Mouse (Mus musculus): ENCODE results near the gene Cd200. TPM values are rescaled to one million over a fixed set of nuclear protein-coding genes. Genes with fewer than 3 reads are reported as not detected.
A peak's percentile ranks its signal among the peaks of the same experiment; 100 is the strongest.
"Not testable (repeated sequence)": the region's sequence is repeated elsewhere in the genome, so short reads cannot be mapped to it uniquely, and the experiment has no call there.

Cd200 gene
- 3.2 and 4.3 TPM in 2 replicates for polyA plus RNA-seq (2015; fragmentation: Nextera tagmentation; extraction: Ambion mirVana)

DNA sequence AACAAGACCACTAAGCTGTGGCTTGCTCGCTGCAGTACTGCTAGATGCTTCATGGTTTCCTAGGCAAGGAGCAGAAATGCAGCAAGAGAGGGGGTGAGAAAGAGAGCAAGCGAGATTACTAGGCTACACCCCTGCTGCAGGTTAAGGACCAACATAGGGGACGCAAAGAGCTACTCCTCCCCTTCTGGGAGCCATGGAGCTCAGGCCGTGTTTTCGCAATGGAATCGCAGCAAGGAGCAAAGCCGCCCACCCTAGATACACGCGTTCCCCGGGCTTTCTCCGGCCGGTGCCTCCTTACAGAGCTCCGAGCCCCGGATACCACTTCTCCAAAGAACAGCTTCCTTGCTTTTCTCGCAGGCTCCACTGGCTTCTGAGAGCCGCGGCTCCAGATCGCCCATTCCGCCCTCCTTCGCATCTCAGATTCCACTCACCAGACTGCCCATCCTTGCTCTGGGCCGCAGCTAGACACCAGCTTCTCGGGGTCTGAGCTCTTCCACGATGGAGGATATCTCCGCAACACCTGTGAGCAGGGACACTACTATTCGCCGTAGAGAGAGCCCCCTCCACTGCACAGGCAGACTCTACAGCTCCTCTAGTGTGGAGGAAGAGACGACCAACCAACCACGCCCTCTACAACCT is at the start of gene Cd200:
Cd200 (minus strand) TSS at position 629 of the 639 bp plus-strand sequence.
- H3K36me3 ChIP-seq (replicated peaks; ENCODE audit: insufficient read depth, low read length): no peaks in the 10 kb centered on the region
- H3K4me2 ChIP-seq (ENCODE audit: low read depth, low read length): peak within 1 kb of the TSS; percentile 67
- 2% methylated on average over 28 of the region's 28 CpGs for WGBS (ENCODE audit: insufficient replicate concordance)
- TF ChIP-seq CTCF (IDR thresholded peaks at IDR 0.05; ENCODE audit: low read depth) (0 out of 2 replicates have a peak, but pooled peaks have one; percentile 20), EP300 (IDR thresholded peaks at IDR 0.05; ENCODE audit: low read depth) (no peak)
- H3K9ac ChIP-seq (replicated peaks): no peak within 1 kb of the TSS
- DNase-seq (peak; percentile 13), ATAC-seq (no peak)
- H3K27ac ChIP-seq (ENCODE audit: low read depth): no peak within 1 kb of the TSS
- H3K4me1 ChIP-seq (ENCODE audit: insufficient read depth): peaks cover 8% of the 10 kb centered on the region; the same call in 1 of the 2 replicates
- peak within 1 kb of the TSS; percentile 34 for H3K4me3 ChIP-seq (ENCODE audit: low read depth, low read length)
- H3K9me3 ChIP-seq (ENCODE audit: low read length): no peaks in the 10 kb centered on the region
- no peaks in the 10 kb centered on the region for H3K27me3 ChIP-seq (ENCODE audit: insufficient read depth, low read length)

- ATAC-seq (peak; percentile 66), DNase-seq (no peak)
- no peak overlapping the region for H3K9ac ChIP-seq (replicated peaks)
- no peaks in the 10 kb centered on the region for H3K27me3 ChIP-seq (ENCODE audit: insufficient read depth, low read length)
- H3K4me3 ChIP-seq (ENCODE audit: low read depth, low read length): no peak overlapping the region
- H3K27ac ChIP-seq (ENCODE audit: low read depth): no peak overlapping the region
- H3K4me1 ChIP-seq (ENCODE audit: insufficient read depth): no peaks in the 10 kb centered on the region
- H3K36me3 ChIP-seq (replicated peaks; ENCODE audit: insufficient read depth, low read length): no peaks in the 10 kb centered on the region
- no peak overlapping the region for H3K4me2 ChIP-seq (ENCODE audit: low read depth, low read length)
- H3K9me3 ChIP-seq (ENCODE audit: low read length): no peaks in the 10 kb centered on the region
- TF ChIP-seq EP300 (IDR thresholded peaks at IDR 0.05; ENCODE audit: low read depth) (no peak), CTCF (IDR thresholded peaks at IDR 0.05; ENCODE audit: low read depth) (no peak)
These were observed 45.9 kb upstream of the Cd200 start for GRCm38 (mm10) chr16:45454762-45455161.

GRCm38 (mm10) chr16:45437230-45437739 is 28.4 kb upstream of the Cd200 start:
- Histone ChIP-seq H3K4me2 (ENCODE audit: low read depth, low read length) (no peak overlapping the region), H3K27ac (ENCODE audit: low read depth) (no peak overlapping the region), H3K9ac (replicated peaks) (no peak overlapping the region), H3K4me3 (ENCODE audit: low read depth, low read length) (no peak overlapping the region), H3K9me3 (ENCODE audit: low read length) (no peaks in the 10 kb centered on the region), H3K4me1 (ENCODE audit: insufficient read depth) (no peaks in the 10 kb centered on the region), H3K27me3 (ENCODE audit: insufficient read depth, low read length) (no peaks in the 10 kb centered on the region), H3K36me3 (replicated peaks; ENCODE audit: insufficient read depth, low read length) (no peaks in the 10 kb centered on the region)
- 53% methylated on average over 1 of the region's 1 CpGs for WGBS (ENCODE audit: insufficient replicate concordance)
- DNase-seq: no peak
- no peak for TF ChIP-seq EP300 (IDR thresholded peaks at IDR 0.05; ENCODE audit: low read depth)
- TF ChIP-seq CTCF (IDR thresholded peaks at IDR 0.05; ENCODE audit: low read depth): no peak
- no peak for ATAC-seq

- DNase-seq (no peak), ATAC-seq (no peak)
- H3K4me1 ChIP-seq (ENCODE audit: insufficient read depth): no peaks in the 10 kb centered on the region
- no peak overlapping the region for H3K27ac ChIP-seq (ENCODE audit: low read depth)
- no peaks in the 10 kb centered on the region for H3K9me3 ChIP-seq (ENCODE audit: low read length)
- no peaks in the 10 kb centered on the region for H3K36me3 ChIP-seq (replicated peaks; ENCODE audit: insufficient read depth, low read length)
- no peak overlapping the region for H3K4me2 ChIP-seq (ENCODE audit: low read depth, low read length)
- H3K4me3 ChIP-seq (ENCODE audit: low read depth, low read length): no peak overlapping the region
- H3K27me3 ChIP-seq (ENCODE audit: insufficient read depth, low read length): no peaks in the 10 kb centered on the region
- H3K9ac ChIP-seq (replicated peaks): no peak overlapping the region
- TF ChIP-seq CTCF (IDR thresholded peaks at IDR 0.05; ENCODE audit: low read depth) (no peak), EP300 (IDR thresholded peaks at IDR 0.05; ENCODE audit: low read depth) (no peak)
These were observed 26.7 kb upstream of the Cd200 start for GRCm38 (mm10) chr16:45435591-45435990.

DNA sequence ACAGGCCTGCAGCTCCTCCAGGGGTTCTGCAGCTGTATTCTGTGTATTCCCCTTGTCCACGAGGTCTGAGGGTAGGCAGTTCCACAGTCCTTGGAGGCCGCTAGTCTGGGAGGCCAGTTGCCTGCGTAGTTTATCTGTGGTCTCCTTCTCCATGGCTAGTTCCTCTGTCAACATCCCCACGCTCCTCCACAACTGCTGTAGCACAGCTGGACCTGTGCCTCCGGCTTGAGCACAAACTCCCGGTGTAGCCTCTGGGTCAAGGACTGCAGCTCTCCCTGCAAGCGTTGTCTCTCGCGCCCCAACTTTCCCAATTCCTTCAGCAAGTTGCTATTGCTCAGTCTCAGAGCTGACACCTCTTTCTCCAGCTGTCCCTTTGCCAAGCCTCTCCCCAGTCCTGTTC is 18.8 kb upstream of the Cd200 start:
- Histone ChIP-seq H3K27ac (ENCODE audit: low read depth) (no peak overlapping the region), H3K4me3 (ENCODE audit: low read depth, low read length) (no peak overlapping the region), H3K9me3 (ENCODE audit: low read length) (no peaks in the 10 kb centered on the region), H3K9ac (replicated peaks) (no peak overlapping the region), H3K4me2 (ENCODE audit: low read depth, low read length) (no peak overlapping the region), H3K36me3 (replicated peaks; ENCODE audit: insufficient read depth, low read length) (no peaks in the 10 kb centered on the region), H3K4me1 (ENCODE audit: insufficient read depth) (no peaks in the 10 kb centered on the region), H3K27me3 (ENCODE audit: insufficient read depth, low read length) (no peaks in the 10 kb centered on the region)
- WGBS (ENCODE audit: insufficient replicate concordance): 75% methylated on average over 9 of the region's 9 CpGs
- TF ChIP-seq EP300 (IDR thresholded peaks at IDR 0.05; ENCODE audit: low read depth): no peak
- no peak for TF ChIP-seq CTCF (IDR thresholded peaks at IDR 0.05; ENCODE audit: low read depth)
- DNase-seq (no peak), ATAC-seq (no peak)

DNA sequence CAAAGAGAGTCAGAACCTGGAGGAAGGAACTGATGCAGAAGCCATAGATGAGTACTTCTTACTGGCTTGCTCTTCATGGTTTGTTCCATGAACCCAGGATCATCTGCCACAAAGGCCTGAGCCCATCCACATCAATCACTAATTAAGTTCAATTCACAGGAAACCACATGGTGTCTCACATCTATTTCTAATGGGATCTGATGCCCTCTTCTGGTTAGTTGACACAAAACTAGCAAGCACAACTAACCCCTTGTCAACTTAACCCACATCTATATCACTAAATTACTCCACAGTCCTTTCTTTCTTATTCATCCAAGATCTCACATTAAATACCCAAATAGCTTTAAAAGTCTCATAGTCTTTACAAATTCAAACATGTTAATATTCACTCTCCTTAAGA is 4.6 kb upstream of the Cd200 start:
- H3K4me3 ChIP-seq (ENCODE audit: low read depth, low read length): no peak overlapping the region
- H3K27me3 ChIP-seq (ENCODE audit: insufficient read depth, low read length): no peaks in the 10 kb centered on the region
- H3K9ac ChIP-seq (replicated peaks): no peak overlapping the region
- H3K4me2 ChIP-seq (ENCODE audit: low read depth, low read length): no peak overlapping the region
- no peaks in the 10 kb centered on the region for H3K36me3 ChIP-seq (replicated peaks; ENCODE audit: insufficient read depth, low read length)
- peaks cover 3% of the 10 kb centered on the region; the same call in 1 of the 2 replicates for H3K4me1 ChIP-seq (ENCODE audit: insufficient read depth)
- peak; percentile 44 for TF ChIP-seq CTCF (IDR thresholded peaks at IDR 0.05; ENCODE audit: low read depth)
- TF ChIP-seq EP300 (IDR thresholded peaks at IDR 0.05; ENCODE audit: low read depth): no peak
- DNase-seq (no peak), ATAC-seq (no peak)
- no peak overlapping the region for H3K27ac ChIP-seq (ENCODE audit: low read depth)
- H3K9me3 ChIP-seq (ENCODE audit: low read length): no peaks in the 10 kb centered on the region

DNA sequence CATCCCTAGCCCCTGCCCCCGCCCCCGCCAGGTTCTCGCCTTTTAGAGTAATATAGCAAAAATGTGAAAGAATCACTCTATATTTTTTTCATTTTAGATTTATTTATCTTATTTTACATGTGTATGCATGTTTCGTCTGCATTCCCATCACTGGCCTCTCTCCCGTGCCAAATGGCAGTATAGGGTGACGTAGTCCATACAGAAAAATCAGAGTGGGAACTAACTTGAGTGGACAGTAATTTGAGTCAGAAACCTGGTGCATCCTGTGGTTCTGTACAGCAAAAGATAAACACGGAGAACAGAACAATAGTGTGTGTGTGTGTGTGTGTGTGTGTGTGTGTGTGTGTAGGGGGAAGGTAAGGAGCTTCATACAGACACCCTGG is 202 bp upstream of the Cd200 start:
- not testable (repeated sequence) for DNase-seq, ATAC-seq
- peak overlapping the region; percentile 34; the same call in 1 of the 2 replicates for H3K4me3 ChIP-seq (ENCODE audit: low read depth, low read length)

More for the DNA sequence above, 202 bp upstream of the Cd200 start:
- H3K36me3 ChIP-seq (replicated peaks; ENCODE audit: insufficient read depth, low read length); H3K27ac ChIP-seq (ENCODE audit: low read depth); H3K4me1 ChIP-seq (ENCODE audit: insufficient read depth); H3K27me3 ChIP-seq (ENCODE audit: insufficient read depth, low read length); H3K9ac ChIP-seq (replicated peaks); H3K9me3 ChIP-seq (ENCODE audit: low read length): not testable (repeated sequence)
- peak overlapping the region; percentile 67 for H3K4me2 ChIP-seq (ENCODE audit: low read depth, low read length)
- WGBS (ENCODE audit: insufficient replicate concordance): 36% methylated on average over 7 of the region's 7 CpGs
